Mouse (Mus musculus) left cerebral cortex, postnatal 14 days (tissue): ENCODE data around the gene Gm42791. TPM values are rescaled to one million over a fixed set of nuclear protein-coding genes. Genes with fewer than 3 reads are reported as not detected.
A peak's percentile ranks its signal among the peaks of the same experiment; 100 is the strongest.

Experiments used
- DNase-seq, 2 experiments: peaks; one replicate each; pipeline ENCODE4 v3.0.0; 2021 to 2022; ENCODE audit warnings: low spot score in 2 of 2, mixed read lengths in 1 of 2
- intact Hi-C: fragments of 180-260 bp; cut with DNase I; formaldehyde crosslinking; loops from one replicate; pipeline ENCODE4 v1.15.1; 2025
- total RNA-seq, 2 experiments: library from RNA; stranded (reverse); gene quantifications; 2 replicates each; pipeline ENCODE4 v1.2.3; 2021

Gm42791 gene
- total RNA-seq, 2 experiments from 2014 or later, result 16.6 to 17.8 TPM

GRCm38 (mm10) chr5:148862853-148863252, 132.1 kb downstream of the Gm42791 start:
- intact Hi-C loops, result no loop called here
- DNase-seq, result no peak

GRCm38 (mm10) chr5:148862136-148862535, 132.8 kb downstream of the Gm42791 start:
- intact Hi-C loops, result no loop called here

DNA sequence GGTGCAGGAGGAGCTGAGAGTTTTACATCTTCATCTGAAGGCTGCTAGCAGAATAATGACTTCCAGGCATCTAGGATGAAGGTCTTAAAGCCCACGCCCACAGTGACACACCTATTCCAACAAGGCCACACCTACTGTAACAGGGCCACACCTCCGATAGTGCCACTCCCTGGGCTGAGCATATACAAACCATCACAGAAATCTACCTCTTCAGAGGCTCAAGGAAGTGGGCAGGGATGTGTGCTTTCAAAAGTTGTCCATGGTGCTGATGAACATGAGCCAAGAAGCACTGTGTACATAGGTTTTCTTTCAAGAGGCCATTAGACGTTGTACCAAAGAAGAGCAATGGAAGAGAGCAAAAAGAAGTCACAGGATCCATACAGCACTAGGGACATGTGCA, 137.4 kb downstream of the Gm42791 start:
- DNase-seq, result no peak
- intact Hi-C loops, result no loop called here

More at GRCm38 (mm10) chr5:148862136-148862535, 132.8 kb downstream of the Gm42791 start:
- no peak for DNase-seq

GRCm38 (mm10) chr5:148855047-148855446, 139.9 kb downstream of the Gm42791 start:
- intact Hi-C loops, result no loop called here
- no peak for DNase-seq

DNA sequence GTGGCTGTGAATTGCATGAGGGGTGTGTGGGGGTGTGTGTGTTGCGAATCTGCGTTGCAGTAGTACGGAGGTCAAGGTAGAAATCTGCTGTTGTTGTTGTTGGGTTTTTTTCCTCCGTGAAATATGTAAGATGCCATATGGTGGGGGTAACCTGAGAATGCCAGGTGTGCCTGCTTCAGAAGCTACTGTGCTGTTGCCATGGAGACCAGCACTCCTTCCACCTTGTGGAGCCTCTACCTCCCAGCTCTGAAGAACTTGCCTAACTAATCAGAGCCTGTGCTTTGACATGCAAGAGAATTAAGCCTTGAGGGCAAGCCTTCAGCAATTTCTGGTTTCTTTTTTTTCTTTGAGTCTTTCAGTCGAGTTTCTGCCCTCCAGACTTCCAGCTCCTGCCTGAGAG, 140.8 kb downstream of the Gm42791 start:
- intact Hi-C loops, result no loop called here
- DNase-seq, result peak; percentile 19 to 38

- intact Hi-C loops, result no loop called here
- DNase-seq, result no peak
These were observed 145.4 kb downstream of the Gm42791 start for GRCm38 (mm10) chr5:148849516-148849915.

GRCm38 (mm10) chr5:148847032-148847431, 147.9 kb downstream of the Gm42791 start:
- no peak for DNase-seq
- intact Hi-C loops, result no loop called here

Other genes starting within 250 kb of the Gm42791 start
- gene Katnal1, start 65.8 kb downstream of the Gm42791 start, total RNA-seq, result 10 to 100 TPM; 55.4 to 56.9 TPM
- gene Uspl1, start 189.2 kb upstream of the Gm42791 start, total RNA-seq, result 10 to 100 TPM; 43.6 to 48.1 TPM
- gene Hmgb1, start 189.3 kb upstream of the Gm42791 start, total RNA-seq, result 100 to 1,000 TPM; 157 to 159 TPM